Mouse (Mus musculus) liver, embryonic 15.5 days (tissue): ENCODE data around the gene Hist2h2ac. TPM values are rescaled to one million over a fixed set of nuclear protein-coding genes. Genes with fewer than 3 reads are reported as not detected.
A peak's percentile ranks its signal among the peaks of the same experiment; 100 is the strongest.
"Not testable (repeated sequence)": the region's sequence is repeated elsewhere in the genome, so short reads cannot be mapped to it uniquely, and the experiment has no call there.

ENCODE experiments used
- ATAC-seq: fragments of 200-750 bp; cut with Nextera tagmentation; 2 replicates; pipeline ENCODE4 v1.8.0; 2017; ENCODE audit warnings: moderate number of reproducible peaks, mild to moderate bottlenecking, moderate library complexity; ENCODE audit not compliant: insufficient read depth
- H3K27ac ChIP-seq: fragments of 300-500 bp; sonication (generic); replicated peaks from 2 replicates; pipeline ENCODE4 v1.5.1; 2015; ENCODE audit warnings: mild to moderate bottlenecking, inconsistent platforms
- H3K27me3 ChIP-seq: fragments of 300-500 bp; sonication (generic); 2 replicates; pipeline ENCODE4 v1.6.1; 2015; ENCODE audit warnings: mild to moderate bottlenecking, inconsistent platforms
- H3K36me3 ChIP-seq: fragments of 300-500 bp; sonication (generic); replicated peaks from 2 replicates; pipeline ENCODE4 v1.6.1; 2015; ENCODE audit warnings: moderate library complexity, mild to moderate bottlenecking, inconsistent platforms
- H3K4me1 ChIP-seq: fragments of 300-500 bp; sonication (generic); replicated peaks from 2 replicates; pipeline ENCODE4 v1.6.1; 2015; ENCODE audit warnings: inconsistent platforms
- H3K4me2 ChIP-seq: fragments of 300-500 bp; sonication (generic); 2 replicates; pipeline ENCODE4 v1.6.1; 2015; ENCODE audit warnings: moderate library complexity, mild to moderate bottlenecking, inconsistent platforms
- H3K4me3 ChIP-seq: fragments of 300-500 bp; sonication (generic); replicated peaks from 2 replicates; pipeline ENCODE4 v1.5.1; 2015; ENCODE audit warnings: mild to moderate bottlenecking, inconsistent platforms
- H3K9ac ChIP-seq: fragments of 300-500 bp; sonication (generic); 2 replicates; pipeline ENCODE4 v1.6.1; 2015; ENCODE audit warnings: moderate library complexity, mild to moderate bottlenecking, inconsistent platforms
- H3K9me3 ChIP-seq: fragments of 300-500 bp; sonication (generic); replicated peaks from 2 replicates; pipeline ENCODE4 v1.6.1; 2016; ENCODE audit warnings: inconsistent platforms
- WGBS: fragments of 180-500 bp; shearing (Covaris S2); methylation state at CpG from one replicate; pipeline ENCODE4 v1.1.7; 2015; ENCODE audit warnings: mixed read lengths; ENCODE audit not compliant: insufficient replicate concordance; 5-methylcytosine and 5-hydroxymethylcytosine counted together
- polyA plus RNA-seq: library from polyadenylated mRNA; unstranded; fragments of >200 nt; fragmentation: Nextera tagmentation; extraction: Ambion mirVana; gene quantifications from 2 replicates; pipeline ENCODE4 v1.2.1, GENCODE M21; 2015

Hist2h2ac gene
- polyA plus RNA-seq, 1 experiment from 2014 or later = 18.0 TPM

DNA sequence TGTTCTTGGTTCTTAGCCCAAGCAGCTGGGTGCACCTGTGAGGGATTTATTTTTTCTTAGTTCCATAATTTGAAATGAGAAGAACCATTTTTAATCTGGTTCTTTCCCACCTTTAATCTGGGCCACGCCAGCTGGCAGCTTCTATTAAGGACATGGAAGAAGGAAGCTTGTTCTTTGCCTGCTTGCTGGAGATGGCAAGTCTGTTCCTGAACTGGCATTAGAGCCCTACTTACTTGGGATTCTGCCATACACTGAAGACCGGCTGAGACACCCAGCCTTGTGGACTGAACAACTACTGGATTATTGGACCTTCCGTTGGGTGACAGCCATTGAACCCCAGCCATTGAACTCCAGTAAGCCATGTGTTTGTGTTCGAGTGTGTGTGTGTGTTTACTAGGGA, 2.1 kb upstream of the Hist2h2ac start:
- peak overlapping the region; percentile 88 for H3K4me2 ChIP-seq
- ATAC-seq = no peak
- H3K27ac ChIP-seq = peak overlapping the region; percentile 100
- H3K27me3 ChIP-seq = no peaks in the 10 kb centered on the region
- peaks cover 60% of the 10 kb centered on the region for H3K4me1 ChIP-seq
- no peaks in the 10 kb centered on the region for H3K9me3 ChIP-seq
- WGBS = 85% methylated on average over 4 of the region's 4 CpGs
- peak overlapping the region; percentile 64 for H3K4me3 ChIP-seq
- H3K36me3 ChIP-seq = no peaks in the 10 kb centered on the region
- H3K9ac ChIP-seq = peak overlapping the region; percentile 84

- peak overlapping the region; percentile 84 for H3K9ac ChIP-seq
- H3K4me2 ChIP-seq = peak overlapping the region; percentile 88
- peaks cover 59% of the 10 kb centered on the region for H3K4me1 ChIP-seq
- 15% methylated on average over 9 of the region's 9 CpGs for WGBS
- H3K4me3 ChIP-seq = peak overlapping the region; percentile 64
- H3K27ac ChIP-seq = peak overlapping the region; percentile 100
- no peaks in the 10 kb centered on the region for H3K9me3 ChIP-seq
- no peak for ATAC-seq
- H3K27me3 ChIP-seq = no peaks in the 10 kb centered on the region
- no peaks in the 10 kb centered on the region for H3K36me3 ChIP-seq
Observed at GRCm38 (mm10) chr3:96221640-96222038, 959 bp upstream of the Hist2h2ac start.

GRCm38 (mm10) chr3:96220131-96220764, 432 bp downstream of the Hist2h2ac start:
- under 1% methylated on average over 43 of the region's 47 CpGs for WGBS
- Histone ChIP-seq H3K4me3 (peak overlapping the region; percentile 64), H3K4me2 (peak overlapping the region; percentile 88), H3K9ac (peak overlapping the region; percentile 84), H3K4me1 (peaks cover 49% of the 10 kb centered on the region), H3K27ac (peak overlapping the region; percentile 100)
- H3K36me3 ChIP-seq, H3K9me3 ChIP-seq, H3K27me3 ChIP-seq: not testable (repeated sequence)
- peak; percentile 11; the same call in 1 of the 2 replicates for ATAC-seq

DNA sequence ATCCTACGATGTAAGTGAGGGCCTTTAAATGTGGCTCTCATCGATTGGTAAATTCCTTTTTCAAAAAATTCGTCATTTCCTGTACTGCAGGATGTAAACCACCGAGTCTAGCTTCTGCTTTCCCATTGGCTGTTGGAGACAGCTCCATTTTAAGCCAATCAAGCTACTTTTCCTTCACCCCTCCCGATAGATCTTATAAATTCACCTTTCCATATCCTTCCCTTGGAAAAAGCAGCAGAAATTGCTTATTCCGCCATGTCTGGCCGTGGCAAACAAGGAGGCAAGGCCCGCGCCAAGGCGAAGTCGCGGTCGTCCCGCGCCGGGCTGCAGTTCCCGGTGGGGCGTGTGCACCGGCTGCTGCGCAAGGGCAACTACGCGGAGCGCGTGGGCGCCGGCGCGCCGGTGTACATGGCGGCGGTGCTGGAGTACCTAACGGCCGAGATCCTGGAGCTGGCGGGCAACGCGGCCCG, 984 bp downstream of the Hist2h2ac start, which contains the start of the genes Bola1 and Hist2h2ab:
Gene Bola1, minus strand, starts transcription at position 49 of the 470 bp plus-strand sequence.
Gene Hist2h2ab, plus strand, starts transcription at position 205 of the 470 bp plus-strand sequence.
- H3K4me3 ChIP-seq = peak within 1 kb of the TSS; percentile 64
- peak within 1 kb of the TSS; percentile 84 for H3K9ac ChIP-seq
- peak within 1 kb of the TSS; percentile 88 for H3K4me2 ChIP-seq
- under 1% methylated on average over 37 of the region's 37 CpGs for WGBS
- H3K4me1 ChIP-seq = peaks cover 45% of the 10 kb centered on the region
- peak within 1 kb of the TSS; percentile 100 for H3K27ac ChIP-seq
- no peaks in the 10 kb centered on the region for H3K36me3 ChIP-seq
- peak; percentile 57 for ATAC-seq
- H3K9me3 ChIP-seq = no peaks in the 10 kb centered on the region
- no peaks in the 10 kb centered on the region; the same call in 1 of the 2 replicates for H3K27me3 ChIP-seq

GRCm38 (mm10) chr3:96219191-96219641, 1.5 kb downstream of the Hist2h2ac start:
- peaks cover 43% of the 10 kb centered on the region for H3K4me1 ChIP-seq
- peak overlapping the region; percentile 64 for H3K4me3 ChIP-seq
- peak overlapping the region; percentile 100 for H3K27ac ChIP-seq
- under 1% methylated on average over 12 of the region's 12 CpGs for WGBS
- no peaks in the 10 kb centered on the region for H3K36me3 ChIP-seq
- no peak for ATAC-seq
- H3K27me3 ChIP-seq = no peaks in the 10 kb centered on the region; the same call in 1 of the 2 replicates
- H3K9me3 ChIP-seq = no peaks in the 10 kb centered on the region
- H3K4me2 ChIP-seq = peak overlapping the region; percentile 88
- H3K9ac ChIP-seq = peak overlapping the region; percentile 84

DNA sequence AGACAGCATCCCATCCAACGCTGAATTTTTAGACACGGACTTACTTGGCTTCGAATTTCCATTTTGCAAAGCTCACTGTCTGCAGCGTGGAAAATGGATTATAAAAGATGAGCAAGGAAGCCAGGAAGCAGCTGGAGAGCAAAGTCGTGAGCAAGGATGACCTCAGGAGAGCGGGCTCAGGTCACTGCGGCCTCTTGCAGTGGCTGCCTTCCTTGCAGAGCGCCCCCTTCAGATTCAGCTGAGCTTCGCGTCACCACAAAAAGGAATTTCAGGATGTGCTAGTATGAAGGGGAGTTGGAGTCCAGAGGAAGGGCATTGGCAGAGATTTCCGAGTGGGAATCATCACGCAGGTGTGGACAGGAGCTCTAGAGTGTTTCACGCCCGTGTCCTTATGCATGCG, 11.4 kb downstream of the Hist2h2ac start:
- Histone ChIP-seq H3K4me1 (0 out of 2 replicates have a peak, but pooled peaks cover 5% of the 10 kb centered on the region), H3K4me2 (no peak overlapping the region), H3K9ac (no peak overlapping the region), H3K4me3 (no peak overlapping the region), H3K27me3 (peaks cover 17% of the 10 kb centered on the region), H3K27ac (no peak overlapping the region), H3K9me3 (no peaks in the 10 kb centered on the region), H3K36me3 (no peaks in the 10 kb centered on the region)
- no peak for ATAC-seq
- 36% methylated on average over 15 of the region's 15 CpGs for WGBS

- H3K4me1 ChIP-seq = 0 out of 2 replicates have a peak, but pooled peaks cover 5% of the 10 kb centered on the region
- H3K27me3 ChIP-seq = peaks cover 17% of the 10 kb centered on the region
- H3K9me3 ChIP-seq = no peaks in the 10 kb centered on the region
- ATAC-seq = no peak
- H3K4me2 ChIP-seq = no peak overlapping the region
- no peak overlapping the region for H3K27ac ChIP-seq
- no peaks in the 10 kb centered on the region for H3K36me3 ChIP-seq
- 65% methylated on average over 3 of the region's 3 CpGs for WGBS
- no peak overlapping the region for H3K4me3 ChIP-seq
- H3K9ac ChIP-seq = no peak overlapping the region
Observed at GRCm38 (mm10) chr3:96207819-96208218, 12.9 kb downstream of the Hist2h2ac start.

- no peak overlapping the region for H3K4me2 ChIP-seq
- no peak overlapping the region for H3K27ac ChIP-seq
- WGBS = 58% methylated on average over 2 of the region's 2 CpGs
- H3K4me1 ChIP-seq = peaks cover 31% of the 10 kb centered on the region
- H3K36me3 ChIP-seq = no peaks in the 10 kb centered on the region
- H3K4me3 ChIP-seq = no peak overlapping the region
- H3K9me3 ChIP-seq = no peaks in the 10 kb centered on the region
- no peaks in the 10 kb centered on the region for H3K27me3 ChIP-seq
- H3K9ac ChIP-seq = no peak overlapping the region
- no peak for ATAC-seq
Observed at GRCm38 (mm10) chr3:96199731-96200130, 20.9 kb downstream of the Hist2h2ac start.

- not testable (repeated sequence) for H3K9ac ChIP-seq, H3K27ac ChIP-seq
- peak overlapping the region; percentile 99 for H3K4me2 ChIP-seq
Observed at GRCm38 (mm10) chr3:96198601-96199251, 22.0 kb downstream of the Hist2h2ac start.

GRCm38 (mm10) chr3:96198181-96198580, 22.5 kb downstream of the Hist2h2ac start:
- H3K27me3 ChIP-seq = peaks cover 6% of the 10 kb centered on the region
- H3K4me2 ChIP-seq = peak overlapping the region; percentile 99
- H3K4me1 ChIP-seq = peaks cover 31% of the 10 kb centered on the region
- peak overlapping the region; percentile 57 for H3K9ac ChIP-seq
- H3K36me3 ChIP-seq = no peaks in the 10 kb centered on the region
- peak; percentile 38 for ATAC-seq
- 4% methylated on average over 6 of the region's 6 CpGs for WGBS
- no peaks in the 10 kb centered on the region for H3K9me3 ChIP-seq
- peak overlapping the region; percentile 73 for H3K4me3 ChIP-seq
- peak overlapping the region; percentile 63 for H3K27ac ChIP-seq

More at GRCm38 (mm10) chr3:96198601-96199251, 22.0 kb downstream of the Hist2h2ac start:
- WGBS = 16% methylated on average over 8 of the region's 8 CpGs
- not testable (repeated sequence) for H3K9me3 ChIP-seq, H3K36me3 ChIP-seq, H3K27me3 ChIP-seq, ATAC-seq, H3K4me3 ChIP-seq
- peaks cover 31% of the 10 kb centered on the region for H3K4me1 ChIP-seq

GRCm38 (mm10) chr3:96197129-96197749, 23.4 kb downstream of the Hist2h2ac start:
- H3K36me3 ChIP-seq = no peaks in the 10 kb centered on the region
- H3K27me3 ChIP-seq = peaks cover 16% of the 10 kb centered on the region
- no peaks in the 10 kb centered on the region for H3K9me3 ChIP-seq
- H3K4me1 ChIP-seq = peaks cover 31% of the 10 kb centered on the region
- H3K4me3 ChIP-seq = peak overlapping the region; percentile 73
- peak overlapping the region; percentile 99 for H3K4me2 ChIP-seq
- peak; percentile 85 for ATAC-seq
- peak overlapping the region; percentile 90 for H3K27ac ChIP-seq
- under 1% methylated on average over 50 of the region's 50 CpGs for WGBS
- peak overlapping the region; percentile 73 for H3K9ac ChIP-seq
